Mouse (Mus musculus): ENCODE results near the gene Gm9049. TPM values are rescaled to one million over a fixed set of nuclear protein-coding genes. Genes with fewer than 3 reads are reported as not detected.
"Not testable (repeated sequence)": the region's sequence is repeated elsewhere in the genome, so short reads cannot be mapped to it uniquely, and the experiment has no call there.

Gene Gm9049
- not detected for total RNA-seq (2021)

- DNase-seq (ENCODE audit: extremely low spot score in 1 of 2, low spot score in 2 of 2); intact Hi-C loops (cut with DNase I): not testable (repeated sequence)
Measured at GRCm38 (mm10) chr10:118354005-118354404, at the start of gene Gm9049. Gene Gm9049 (minus strand): TSS chr10:118354105.

DNA sequence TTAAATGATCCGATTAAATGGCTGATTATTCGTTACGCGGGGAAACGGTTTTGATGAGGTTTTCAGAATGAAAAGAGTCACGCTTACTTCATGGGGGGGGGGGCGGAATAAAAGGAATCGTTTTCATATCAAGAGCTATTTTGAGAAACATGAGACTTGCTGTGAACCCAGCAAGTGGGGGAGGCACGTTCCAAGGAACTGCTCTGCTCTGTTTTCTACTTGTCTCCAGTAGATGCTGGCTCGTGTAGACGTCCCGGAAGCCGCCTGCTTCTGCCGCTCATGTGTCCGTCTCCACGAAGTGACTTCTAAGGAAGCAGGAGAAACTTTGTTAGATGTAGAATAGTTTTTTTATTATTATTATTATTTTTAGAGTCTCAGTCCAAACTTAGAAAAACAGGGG, 46.0 kb upstream of the Gm9049 start:
- DNase-seq (ENCODE audit: extremely low spot score in 1 of 2, low spot score in 2 of 2), result peak; percentile 11 to 26

DNA sequence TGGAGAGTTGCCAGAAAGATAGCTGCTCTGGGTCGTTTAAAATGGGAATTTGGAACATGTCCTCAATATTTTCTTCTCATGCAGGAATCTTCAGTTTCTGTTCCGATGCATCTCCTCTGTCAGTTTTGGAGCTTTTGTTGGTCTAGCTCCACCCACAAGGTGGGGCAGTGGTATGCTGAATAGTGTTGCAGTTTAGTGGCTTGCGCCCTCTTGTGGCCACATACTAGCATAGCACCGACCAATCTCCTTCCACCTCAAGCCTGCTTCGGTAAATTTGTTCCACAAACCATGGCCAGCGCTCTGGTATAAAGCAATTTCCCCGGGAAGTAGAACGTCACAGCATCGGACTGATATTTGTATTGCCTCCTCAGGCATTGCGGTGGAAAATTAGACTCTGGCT, 16.5 kb upstream of the Gm9049 start:
- intact Hi-C loops (cut with DNase I), result no loop called here
- DNase-seq (ENCODE audit: extremely low spot score in 1 of 2, low spot score in 2 of 2), result peak; percentile 85 to 87

More for the DNA sequence above, 46.0 kb upstream of the Gm9049 start:
- intact Hi-C loops (cut with DNase I), result no loop called here

GRCm38 (mm10) chr10:118369518-118369917, 15.6 kb upstream of the Gm9049 start:
- intact Hi-C loops (cut with DNase I), result no loop called here
- no peak for DNase-seq (ENCODE audit: extremely low spot score in 1 of 2, low spot score in 2 of 2)

DNA sequence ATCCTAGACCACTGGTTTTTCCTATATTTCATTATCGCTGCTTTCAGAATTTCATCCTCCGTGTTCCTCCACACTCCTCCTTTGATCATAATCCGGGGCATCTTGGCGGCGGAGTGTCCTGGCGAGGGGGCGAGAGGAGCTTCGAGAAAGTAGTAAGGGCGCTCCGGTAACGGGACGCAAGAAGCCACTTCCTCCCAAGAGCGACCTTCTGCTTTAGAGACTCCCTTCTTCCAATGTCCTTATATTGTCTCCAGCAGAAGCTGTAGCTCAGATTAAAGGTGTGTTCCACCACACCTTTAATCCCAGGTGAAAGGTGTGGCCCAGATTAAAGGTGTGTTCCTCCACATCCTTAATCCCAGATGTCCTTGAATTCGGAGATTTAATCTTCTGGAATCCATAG, 5.3 kb downstream of the Gm9049 start, which contains the start of gene Gm9048:
TSS of gene Gm9048 (minus strand) at position 101 of the 400 bp plus-strand sequence.
- DNase-seq (ENCODE audit: extremely low spot score in 1 of 2, low spot score in 2 of 2); intact Hi-C loops (cut with DNase I): not testable (repeated sequence)

DNA sequence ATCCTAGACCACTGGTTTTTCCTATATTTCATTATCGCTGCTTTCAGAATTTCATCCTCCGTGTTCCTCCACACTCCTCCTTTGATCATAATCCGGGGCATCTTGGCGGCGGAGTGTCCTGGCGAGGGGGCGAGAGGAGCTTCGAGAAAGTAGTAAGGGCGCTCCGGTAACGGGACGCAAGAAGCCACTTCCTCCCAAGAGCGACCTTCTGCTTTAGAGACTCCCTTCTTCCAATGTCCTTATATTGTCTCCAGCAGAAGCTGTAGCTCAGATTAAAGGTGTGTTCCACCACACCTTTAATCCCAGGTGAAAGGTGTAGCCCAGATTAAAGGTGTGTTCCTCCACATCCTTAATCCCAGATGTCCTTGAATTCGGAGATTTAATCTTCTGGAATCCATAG, 10.8 kb downstream of the Gm9049 start, which contains the start of gene Gm9046:
TSS of gene Gm9046 (minus strand) at position 101 of the 400 bp plus-strand sequence.
- DNase-seq (ENCODE audit: extremely low spot score in 1 of 2, low spot score in 2 of 2); intact Hi-C loops (cut with DNase I): not testable (repeated sequence)

- DNase-seq (ENCODE audit: extremely low spot score in 1 of 2, low spot score in 2 of 2); intact Hi-C loops (cut with DNase I): not testable (repeated sequence)
Measured at GRCm38 (mm10) chr10:118337731-118338130, 16.2 kb downstream of the Gm9049 start, which contains the start of gene Gm9045. Gene Gm9045 (minus strand): TSS chr10:118337831.

DNA sequence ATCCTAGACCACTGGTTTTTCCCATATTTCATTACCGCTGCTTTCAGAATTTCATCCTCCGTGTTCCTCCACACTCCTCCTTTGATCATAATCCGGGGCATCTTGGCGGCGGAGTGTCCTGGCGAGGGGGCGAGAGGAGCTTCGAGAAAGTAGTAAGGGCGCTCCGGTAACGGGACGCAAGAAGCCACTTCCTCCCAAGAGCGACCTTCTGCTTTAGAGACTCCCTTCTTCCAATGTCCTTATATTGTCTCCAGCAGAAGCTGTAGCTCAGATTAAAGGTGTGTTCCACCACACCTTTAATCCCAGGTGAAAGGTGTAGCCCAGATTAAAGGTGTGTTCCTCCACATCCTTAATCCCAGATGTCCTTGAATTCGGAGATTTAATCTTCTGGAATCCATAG, 21.6 kb downstream of the Gm9049 start, which contains the start of gene Gm9044:
TSS of gene Gm9044 (minus strand) at position 101 of the 400 bp plus-strand sequence.
- DNase-seq (ENCODE audit: extremely low spot score in 1 of 2, low spot score in 2 of 2); intact Hi-C loops (cut with DNase I): not testable (repeated sequence)

- DNase-seq (ENCODE audit: extremely low spot score in 1 of 2, low spot score in 2 of 2); intact Hi-C loops (cut with DNase I): not testable (repeated sequence)
Measured at GRCm38 (mm10) chr10:118326869-118327268, 27.0 kb downstream of the Gm9049 start, which contains the start of gene Gm9040. Gene Gm9040 (minus strand): TSS chr10:118326969.

DNA sequence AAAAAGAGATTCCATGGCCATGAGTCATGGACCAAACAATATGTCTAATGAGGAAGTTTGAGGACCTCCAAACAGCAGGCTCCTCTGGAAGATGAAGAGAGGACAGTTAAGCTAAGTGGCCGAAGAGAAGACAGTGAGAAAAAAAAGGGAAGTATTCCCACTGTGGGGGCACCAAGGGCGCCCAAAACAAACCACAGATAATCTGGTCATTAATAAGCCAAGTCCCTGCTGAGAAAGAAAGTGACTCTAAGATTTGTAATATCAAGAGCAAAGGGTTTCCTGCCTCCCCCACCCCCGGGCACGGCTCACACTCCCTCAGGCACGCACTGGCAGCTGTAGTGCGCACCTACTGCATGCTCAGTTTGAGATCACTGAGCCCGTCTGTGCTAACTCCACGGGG, 34.9 kb downstream of the Gm9049 start:
- intact Hi-C loops (cut with DNase I), result no loop called here
- DNase-seq (ENCODE audit: extremely low spot score in 1 of 2, low spot score in 2 of 2), result no peak

GRCm38 (mm10) chr10:118302133-118302532, 51.8 kb downstream of the Gm9049 start:
- intact Hi-C loops (cut with DNase I); DNase-seq (ENCODE audit: extremely low spot score in 1 of 2, low spot score in 2 of 2): not testable (repeated sequence)

Other genes with a start within 250 kb of the Gm9049 start
- 10 to 100 TPM; 10.3 to 10.9 TPM for gene Mdm1, start 212.3 kb downstream of the Gm9049 start, total RNA-seq (2021)
- gene Il22, start 149.2 kb downstream of the Gm9049 start, total RNA-seq (2021), result not detected
- under 1 TPM; 0.71 to 0.84 TPM for gene Gm32717, start 113.3 kb downstream of the Gm9049 start, total RNA-seq (2021)
- under 1 TPM; 0.71 to 0.84 TPM for gene Gm32802, start 95.4 kb downstream of the Gm9049 start, total RNA-seq (2021)
- gene Iltifb, start 59.1 kb downstream of the Gm9049 start, total RNA-seq (2021), result under 1 TPM in 1 of 2 experiments, not detected in 1; 0.51 TPM
- not detected for gene Gm9040, start 27.1 kb downstream of the Gm9049 start, total RNA-seq (2021)
- not detected for gene Gm9044, start 21.7 kb downstream of the Gm9049 start, total RNA-seq (2021)
- not detected for gene Gm9045, start 16.3 kb downstream of the Gm9049 start, total RNA-seq (2021)
- not detected for gene Gm9046, start 10.8 kb downstream of the Gm9049 start, total RNA-seq (2021)
- under 1 TPM in 1 of 2 experiments, not detected in 1; 0.18 TPM for gene Gm9048, start 5.4 kb downstream of the Gm9049 start, total RNA-seq (2021)
- not detected for gene Ifng, start 86.9 kb upstream of the Gm9049 start, total RNA-seq (2021)

Data from left cerebral cortex, postnatal 10 days (tissue).